Mouse (Mus musculus): ENCODE measurements around the gene Ccl20. TPM values are rescaled to one million over a fixed set of nuclear protein-coding genes. Genes with fewer than 3 reads are reported as not detected.

Gene Ccl20
- polyA plus RNA-seq, 1 experiment from 2014 or later = not detected

- WGBS (ENCODE audit: insufficient replicate concordance) = 67% methylated on average over 3 of the region's 3 CpGs
- Histone ChIP-seq H3K4me1 (ENCODE audit: insufficient read depth) (no peaks in the 10 kb centered on the region), H3K9me3 (ENCODE audit: low read length) (no peaks in the 10 kb centered on the region), H3K36me3 (replicated peaks; ENCODE audit: insufficient read depth, low read length) (no peaks in the 10 kb centered on the region), H3K27me3 (ENCODE audit: insufficient read depth, low read length) (no peaks in the 10 kb centered on the region), H3K4me2 (ENCODE audit: low read depth, low read length) (no peak overlapping the region), H3K9ac (replicated peaks) (no peak overlapping the region), H3K4me3 (ENCODE audit: low read depth, low read length) (no peak overlapping the region), H3K27ac (ENCODE audit: low read depth) (no peak overlapping the region)
- ATAC-seq (no peak), DNase-seq (no peak)
- TF ChIP-seq EP300 (IDR thresholded peaks at IDR 0.05; ENCODE audit: low read depth) = no peak
- TF ChIP-seq CTCF (IDR thresholded peaks at IDR 0.05; ENCODE audit: low read depth) = peak; percentile 36; the same call in 1 of the 2 replicates
Observed at GRCm38 (mm10) chr1:83150227-83150626, 33.7 kb downstream of the Ccl20 start.

DNA sequence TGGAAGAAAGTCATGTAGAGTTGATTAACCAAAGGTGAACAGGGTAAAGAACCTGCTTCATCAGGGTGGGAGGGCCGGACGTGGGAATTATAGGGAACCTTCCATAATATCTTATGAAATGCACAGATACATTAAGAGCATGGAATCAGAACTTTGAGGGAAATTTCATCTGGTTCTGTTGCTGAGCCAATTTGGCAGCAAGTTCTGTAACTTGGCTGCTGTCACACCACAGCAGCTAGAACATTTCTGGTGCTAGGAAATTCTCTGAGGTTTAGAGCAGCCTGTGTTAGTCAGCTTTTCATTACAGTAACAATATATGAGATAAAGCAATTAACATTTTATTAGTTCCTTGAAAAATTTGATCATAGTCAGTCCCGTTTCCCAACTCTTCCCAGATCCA, 36.4 kb downstream of the Ccl20 start:
- H3K9me3 ChIP-seq (ENCODE audit: low read length) = no peaks in the 10 kb centered on the region
- DNase-seq (no peak), ATAC-seq (no peak)
- no peak overlapping the region for H3K9ac ChIP-seq (replicated peaks)
- no peaks in the 10 kb centered on the region for H3K27me3 ChIP-seq (ENCODE audit: insufficient read depth, low read length)
- no peak overlapping the region for H3K4me2 ChIP-seq (ENCODE audit: low read depth, low read length)
- no peaks in the 10 kb centered on the region for H3K36me3 ChIP-seq (replicated peaks; ENCODE audit: insufficient read depth, low read length)
- TF ChIP-seq CTCF (IDR thresholded peaks at IDR 0.05; ENCODE audit: low read depth) = no peak
- no peak for TF ChIP-seq EP300 (IDR thresholded peaks at IDR 0.05; ENCODE audit: low read depth)
- no peaks in the 10 kb centered on the region for H3K4me1 ChIP-seq (ENCODE audit: insufficient read depth)
- 61% methylated on average over 3 of the region's 3 CpGs for WGBS (ENCODE audit: insufficient replicate concordance)
- H3K27ac ChIP-seq (ENCODE audit: low read depth) = no peak overlapping the region
- no peak overlapping the region for H3K4me3 ChIP-seq (ENCODE audit: low read depth, low read length)

- no peaks in the 10 kb centered on the region for H3K4me1 ChIP-seq (ENCODE audit: insufficient read depth)
- 50% methylated on average over 1 of the region's 1 CpGs for WGBS (ENCODE audit: insufficient replicate concordance)
- H3K9ac ChIP-seq (replicated peaks) = no peak overlapping the region
- no peaks in the 10 kb centered on the region for H3K9me3 ChIP-seq (ENCODE audit: low read length)
- TF ChIP-seq CTCF (IDR thresholded peaks at IDR 0.05; ENCODE audit: low read depth) (no peak), EP300 (IDR thresholded peaks at IDR 0.05; ENCODE audit: low read depth) (no peak)
- DNase-seq (peak; percentile 13), ATAC-seq (peak; percentile 54)
- no peak overlapping the region for H3K4me2 ChIP-seq (ENCODE audit: low read depth, low read length)
- H3K36me3 ChIP-seq (replicated peaks; ENCODE audit: insufficient read depth, low read length) = no peaks in the 10 kb centered on the region
- H3K27me3 ChIP-seq (ENCODE audit: insufficient read depth, low read length) = no peaks in the 10 kb centered on the region
- H3K27ac ChIP-seq (ENCODE audit: low read depth) = no peak overlapping the region
- no peak overlapping the region for H3K4me3 ChIP-seq (ENCODE audit: low read depth, low read length)
Observed at GRCm38 (mm10) chr1:83156876-83157275, 40.3 kb downstream of the Ccl20 start.

DNA sequence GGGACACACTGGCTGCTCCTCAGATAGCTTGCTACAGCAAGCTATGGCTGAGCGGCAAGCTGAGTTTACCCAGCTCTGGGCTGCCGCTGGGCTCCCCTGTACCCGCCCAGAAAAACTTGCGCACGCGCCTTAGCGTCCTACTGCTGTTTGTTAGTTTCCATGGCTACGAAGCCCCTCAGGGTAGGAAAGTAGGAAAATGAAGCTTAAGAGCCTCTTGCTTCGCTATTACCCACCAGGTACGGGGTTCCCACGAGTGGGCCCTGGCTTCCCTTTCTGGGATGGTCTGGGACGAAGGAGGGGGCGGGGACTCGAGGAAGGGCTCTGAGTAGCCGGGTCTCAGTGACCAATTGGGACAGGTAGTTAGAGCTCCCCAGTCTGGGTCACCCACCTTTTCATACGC, 43.0 kb downstream of the Ccl20 start, which contains the start of gene Daw1:
TSS of gene Daw1 (plus strand) at position 150 of the 400 bp plus-strand sequence.
- H3K9me3 ChIP-seq (ENCODE audit: low read length) = no peaks in the 10 kb centered on the region
- peak within 1 kb of the TSS; percentile 74 for H3K4me2 ChIP-seq (ENCODE audit: low read depth, low read length)
- no peak within 1 kb of the TSS for H3K27ac ChIP-seq (ENCODE audit: low read depth)
- peak within 1 kb of the TSS; percentile 56 for H3K4me3 ChIP-seq (ENCODE audit: low read depth, low read length)
- no peaks in the 10 kb centered on the region for H3K36me3 ChIP-seq (replicated peaks; ENCODE audit: insufficient read depth, low read length)
- DNase-seq (peak; percentile 59), ATAC-seq (peak; percentile 60; the same call in 1 of the 2 replicates)
- 1% methylated on average over 16 of the region's 16 CpGs for WGBS (ENCODE audit: insufficient replicate concordance)
- TF ChIP-seq CTCF (IDR thresholded peaks at IDR 0.05; ENCODE audit: low read depth) = no peak
- no peak for TF ChIP-seq EP300 (IDR thresholded peaks at IDR 0.05; ENCODE audit: low read depth)
- H3K4me1 ChIP-seq (ENCODE audit: insufficient read depth) = no peaks in the 10 kb centered on the region
- H3K27me3 ChIP-seq (ENCODE audit: insufficient read depth, low read length) = no peaks in the 10 kb centered on the region
- 0 out of 2 replicates have a peak within 1 kb of the TSS, but pooled peaks have one; percentile 31 for H3K9ac ChIP-seq (replicated peaks)

- no peaks in the 10 kb centered on the region for H3K9me3 ChIP-seq (ENCODE audit: low read length)
- H3K36me3 ChIP-seq (replicated peaks; ENCODE audit: insufficient read depth, low read length) = no peaks in the 10 kb centered on the region
- TF ChIP-seq CTCF (IDR thresholded peaks at IDR 0.05; ENCODE audit: low read depth) (no peak), EP300 (IDR thresholded peaks at IDR 0.05; ENCODE audit: low read depth) (no peak)
- H3K4me1 ChIP-seq (ENCODE audit: insufficient read depth) = no peaks in the 10 kb centered on the region
- 61% methylated on average over 3 of the region's 3 CpGs for WGBS (ENCODE audit: insufficient replicate concordance)
- H3K4me2 ChIP-seq (ENCODE audit: low read depth, low read length) = no peak overlapping the region
- DNase-seq = no peak
- no peak overlapping the region for H3K9ac ChIP-seq (replicated peaks)
- no peak overlapping the region for H3K27ac ChIP-seq (ENCODE audit: low read depth)
- H3K27me3 ChIP-seq (ENCODE audit: insufficient read depth, low read length) = no peaks in the 10 kb centered on the region
- no peak for ATAC-seq
- no peak overlapping the region for H3K4me3 ChIP-seq (ENCODE audit: low read depth, low read length)
Observed at GRCm38 (mm10) chr1:83161658-83162057, 45.1 kb downstream of the Ccl20 start.

DNA sequence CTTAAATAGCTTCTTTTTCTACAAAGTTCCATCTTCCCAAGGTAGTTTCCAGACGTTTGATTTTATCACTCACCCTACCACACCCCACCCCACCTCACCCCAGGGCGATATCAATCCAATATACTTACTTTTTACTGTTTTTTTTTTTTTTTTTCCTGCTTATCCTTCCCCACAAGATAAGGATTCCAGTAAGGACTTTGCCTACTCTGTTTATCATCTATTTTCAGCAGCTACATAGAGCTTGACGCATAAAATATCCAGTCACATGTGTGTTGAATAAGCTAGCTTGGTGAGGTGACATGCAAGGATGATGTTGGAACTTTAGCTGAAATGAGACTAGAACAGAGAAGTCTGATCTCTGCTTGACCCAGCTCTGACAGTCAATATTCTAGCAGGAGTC, 47.5 kb downstream of the Ccl20 start:
- ATAC-seq (no peak), DNase-seq (no peak)
- Histone ChIP-seq H3K36me3 (replicated peaks; ENCODE audit: insufficient read depth, low read length) (no peaks in the 10 kb centered on the region), H3K9ac (replicated peaks) (no peak overlapping the region), H3K4me2 (ENCODE audit: low read depth, low read length) (no peak overlapping the region), H3K4me1 (ENCODE audit: insufficient read depth) (no peaks in the 10 kb centered on the region), H3K4me3 (ENCODE audit: low read depth, low read length) (no peak overlapping the region), H3K27me3 (ENCODE audit: insufficient read depth, low read length) (no peaks in the 10 kb centered on the region), H3K27ac (ENCODE audit: low read depth) (no peak overlapping the region), H3K9me3 (ENCODE audit: low read length) (no peaks in the 10 kb centered on the region)
- 61% methylated on average over 3 of the region's 3 CpGs for WGBS (ENCODE audit: insufficient replicate concordance)
- TF ChIP-seq EP300 (IDR thresholded peaks at IDR 0.05; ENCODE audit: low read depth) (no peak), CTCF (IDR thresholded peaks at IDR 0.05; ENCODE audit: low read depth) (no peak)

Other genes with a start within 250 kb of the Ccl20 start
- not detected in 2 replicates for gene A030005L19Rik, start 203.4 kb upstream of the Ccl20 start, polyA plus RNA-seq (2015; fragmentation: Nextera tagmentation; extraction: Ambion mirVana)
- gene A030014E15Rik, start 191.8 kb upstream of the Ccl20 start, polyA plus RNA-seq (2015; fragmentation: Nextera tagmentation; extraction: Ambion mirVana) = not detected in 2 replicates
- not detected in 2 replicates for gene Gm6217, start 185.4 kb upstream of the Ccl20 start, polyA plus RNA-seq (2015; fragmentation: Nextera tagmentation; extraction: Ambion mirVana)
- not detected in 2 replicates for gene A030003K21Rik, start 173.4 kb upstream of the Ccl20 start, polyA plus RNA-seq (2015; fragmentation: Nextera tagmentation; extraction: Ambion mirVana)
- not detected in 2 replicates for gene Gm7544, start 160.8 kb upstream of the Ccl20 start, polyA plus RNA-seq (2015; fragmentation: Nextera tagmentation; extraction: Ambion mirVana)
- not detected in 2 replicates for gene Gm47955, start 156.5 kb upstream of the Ccl20 start, polyA plus RNA-seq (2015; fragmentation: Nextera tagmentation; extraction: Ambion mirVana)
- gene Gm47959, start 116.2 kb upstream of the Ccl20 start, polyA plus RNA-seq (2015; fragmentation: Nextera tagmentation; extraction: Ambion mirVana) = not detected in 2 replicates
- not detected in 2 replicates for gene Slc19a3, start 78.3 kb upstream of the Ccl20 start, polyA plus RNA-seq (2015; fragmentation: Nextera tagmentation; extraction: Ambion mirVana)
- gene Krtap28-10, start 74.3 kb upstream of the Ccl20 start, polyA plus RNA-seq (2015; fragmentation: Nextera tagmentation; extraction: Ambion mirVana) = not detected in 2 replicates
- gene Gm47969, start 71.8 kb upstream of the Ccl20 start, polyA plus RNA-seq (2015; fragmentation: Nextera tagmentation; extraction: Ambion mirVana) = not detected in 2 replicates
- not detected in 2 replicates for gene A030005K14Rik, start 57.4 kb upstream of the Ccl20 start, polyA plus RNA-seq (2015; fragmentation: Nextera tagmentation; extraction: Ambion mirVana)
- not detected in 2 replicates for gene Krtap28-13, start 55.8 kb upstream of the Ccl20 start, polyA plus RNA-seq (2015; fragmentation: Nextera tagmentation; extraction: Ambion mirVana)
- gene Daw1, start 43.0 kb downstream of the Ccl20 start, polyA plus RNA-seq (2015; fragmentation: Nextera tagmentation; extraction: Ambion mirVana) = not detected in 2 replicates

All from liver, postnatal 0 days (tissue).